ENCODE assay signal across 20 mouse cellular contexts in genomic region chr13:63082555-63083136, GRCm38 (mm10).
DNase-seq lines count a peak whose midpoint lies in the region; ATAC-seq and TF ChIP-seq lines count a peak whose summit lies in the region.
"Had no signal": no experiment of that assay in that cellular context is flagged by ENCODE, and none has a peak within 500 bp of the region (broad histone marks: within the 10 kb centered on the region; RNA-seq: fewer than 3 reads in every experiment).

No protein-coding gene starts in this region.

- no peaks in the 10 kb centered on the region for H3K36me3 ChIP-seq in limb, embryonic 12.5 days
- no peaks in the 10 kb centered on the region for H3K36me3 ChIP-seq in limb, embryonic 10.5 days
- no peaks in the 10 kb centered on the region for H3K36me3 ChIP-seq in stomach, embryonic 14.5 days (ENCODE audit: control insufficient read depth, insufficient read depth, low read length)
- H3K36me3 ChIP-seq: embryonic facial prominence, embryonic 12.5 days; liver, embryonic 13.5 days; midbrain, embryonic 15.5 days had no signal

- DNase-seq in limb, embryonic 10.5 days (ENCODE audit: low spot score), result no peak
- DNase-seq in lung, postnatal 36 days, result peak; percentile 49
- no peak for DNase-seq in lung, postnatal 4 days
- no peak for DNase-seq in cerebellum, adult 11 months
- no peak for DNase-seq in cerebellum, adult 2 months
- DNase-seq: adrenal gland, postnatal 36 days; cerebellum, adult 18-20 months; heart, postnatal 10 days; liver, embryonic 13.5 days; right cerebral cortex, postnatal 25 days; thymus, postnatal 14 days had no signal

- H3K27me3 ChIP-seq in limb, embryonic 12.5 days, result no peaks in the 10 kb centered on the region
- H3K27me3 ChIP-seq in limb, embryonic 10.5 days (ENCODE audit: low read depth, poor library complexity, severe bottlenecking), result no peaks in the 10 kb centered on the region
- no peaks in the 10 kb centered on the region for H3K27me3 ChIP-seq in stomach, embryonic 14.5 days (ENCODE audit: control insufficient read depth, insufficient read depth, low read length)
- no peaks in the 10 kb centered on the region for H3K27me3 ChIP-seq in cerebellum, adult 2 months (ENCODE audit: control insufficient read depth, insufficient read depth, low read length)
- H3K27me3 ChIP-seq: embryonic facial prominence, embryonic 12.5 days; liver, embryonic 13.5 days; midbrain, embryonic 15.5 days had no signal

- TF ChIP-seq CTCF in cerebellum, adult 2 months (IDR thresholded peaks at IDR 0.05; ENCODE audit: borderline replicate concordance, insufficient read depth, low read depth, low read length), result no peak

- 32% methylated on average over 5 of the region's 5 CpGs for WGBS in limb, embryonic 12.5 days
- WGBS in limb, embryonic 10.5 days, result 63% methylated on average over 5 of the region's 5 CpGs
- WGBS in stomach, embryonic 14.5 days, result 55% methylated on average over 5 of the region's 5 CpGs
- WGBS in cerebellum, adult 2 months, result 74% methylated on average over 5 of the region's 5 CpGs

- peak overlapping the region; percentile 20; the same call in 1 of the 2 replicates for H3K27ac ChIP-seq in limb, embryonic 12.5 days
- H3K27ac ChIP-seq in limb, embryonic 10.5 days, result no peak overlapping the region
- H3K27ac ChIP-seq in stomach, embryonic 14.5 days (ENCODE audit: low read length), result peak overlapping the region; percentile 58; the same call in 1 of the 2 replicates
- no peak overlapping the region for H3K27ac ChIP-seq in cerebellum, adult 2 months (ENCODE audit: insufficient read depth, low read length)
- H3K27ac ChIP-seq: liver, embryonic 13.5 days; midbrain, embryonic 15.5 days had no signal

- no peak; the same call in 1 of the 2 replicates for ATAC-seq in limb, embryonic 12.5 days (ENCODE audit: insufficient number of reproducible peaks, insufficient read depth, low FRiP score, low TSS enrichment, low read depth)
- peak; percentile 85 for ATAC-seq in stomach, embryonic 14.5 days (ENCODE audit: insufficient number of reproducible peaks, insufficient read depth, low FRiP score, low read depth)
- ATAC-seq: forebrain, embryonic 16.5 days; inflammation-experienced regulatory T-cells, adult 6 months; midbrain, embryonic 15.5 days had no signal

- no peak overlapping the region for H3K4me3 ChIP-seq in limb, embryonic 12.5 days (replicated peaks)
- no peak overlapping the region for H3K4me3 ChIP-seq in limb, embryonic 10.5 days
- H3K4me3 ChIP-seq in stomach, embryonic 14.5 days (ENCODE audit: low read depth, low read length), result no peak overlapping the region
- H3K4me3 ChIP-seq in cerebellum, adult 2 months (replicated peaks; ENCODE audit: insufficient read depth, low read depth, low read length), result no peak overlapping the region
- H3K4me3 ChIP-seq: embryonic facial prominence, embryonic 12.5 days; liver, embryonic 13.5 days; megakaryocyte, embryonic 14.5 days; midbrain, embryonic 15.5 days; myocyte had no signal

- no peak overlapping the region for H3K4me2 ChIP-seq in limb, embryonic 12.5 days
- H3K4me2 ChIP-seq in stomach, embryonic 14.5 days (replicated peaks; ENCODE audit: low read depth, low read length), result no peak overlapping the region
- H3K4me2 ChIP-seq: embryonic facial prominence, embryonic 12.5 days; heart, embryonic 11.5 days; liver, embryonic 13.5 days; midbrain, embryonic 15.5 days had no signal

- H3K4me1 ChIP-seq in limb, embryonic 12.5 days (replicated peaks), result peaks cover 22% of the 10 kb centered on the region
- H3K4me1 ChIP-seq in limb, embryonic 10.5 days, result peaks cover 7% of the 10 kb centered on the region
- H3K4me1 ChIP-seq in stomach, embryonic 14.5 days (ENCODE audit: control insufficient read depth, insufficient read depth, low read length), result no peaks in the 10 kb centered on the region
- no peaks in the 10 kb centered on the region for H3K4me1 ChIP-seq in cerebellum, adult 2 months (ENCODE audit: control insufficient read depth, insufficient read depth, low read length)
- H3K4me1 ChIP-seq: midbrain, embryonic 15.5 days had no signal

- no peak for TF ChIP-seq POLR2A in cerebellum, adult 2 months (IDR thresholded peaks at IDR 0.05; ENCODE audit: borderline replicate concordance, insufficient read depth, low read length)

- H3K9ac ChIP-seq in limb, embryonic 12.5 days (replicated peaks), result no peak overlapping the region
- no peak overlapping the region for H3K9ac ChIP-seq in stomach, embryonic 14.5 days (replicated peaks; ENCODE audit: low read depth, low read length)
- H3K9ac ChIP-seq: embryonic facial prominence, embryonic 12.5 days; liver, embryonic 13.5 days; midbrain, embryonic 15.5 days had no signal

- H3K9me3 ChIP-seq in limb, embryonic 12.5 days, result no peaks in the 10 kb centered on the region
- no peaks in the 10 kb centered on the region for H3K9me3 ChIP-seq in limb, embryonic 10.5 days (replicated peaks)
- no peaks in the 10 kb centered on the region for H3K9me3 ChIP-seq in stomach, embryonic 14.5 days (ENCODE audit: control insufficient read depth, low read depth, low read length)
- H3K9me3 ChIP-seq: embryonic facial prominence, embryonic 12.5 days; liver, embryonic 13.5 days; megakaryocyte, embryonic 14.5 days; midbrain, embryonic 15.5 days had no signal

Comparison
In these comparisons a context has a peak if more than half of its experiments do, and no peak if none do; other contexts are left out.
1. H3K27ac ChIP-seq: peak in limb, embryonic 12.5 days (single experiment) and stomach, embryonic 14.5 days (single experiment); none in limb, embryonic 10.5 days (single experiment) and cerebellum, adult 2 months (single experiment).